Mouse (Mus musculus) kidney, embryonic 16.5 days (tissue): Measurements from ENCODE around the gene Med12l. TPM values are rescaled to one million over a fixed set of nuclear protein-coding genes. Genes with fewer than 3 reads are reported as not detected.

Source experiments
- ATAC-seq: fragments of 200-750 bp; cut with Nextera tagmentation; 2 replicates; pipeline ENCODE4 v1.8.0; 2017; ENCODE audit warnings: moderate TSS enrichment; ENCODE audit not compliant: low FRiP score, low TSS enrichment
- H3K27ac ChIP-seq: fragments of 300-500 bp; sonication (generic); 2 replicates; pipeline ENCODE4 v1.5.1; 2014; ENCODE audit warnings: low read length
- H3K27me3 ChIP-seq: fragments of 300-500 bp; sonication (generic); 2 replicates; pipeline ENCODE4 v1.6.1; 2014; ENCODE audit warnings: low read length, control low read depth, mixed read lengths; ENCODE audit not compliant: insufficient read depth
- H3K36me3 ChIP-seq: fragments of 300-500 bp; sonication (generic); 2 replicates; pipeline ENCODE4 v1.6.1; 2014; ENCODE audit warnings: low read length, control low read depth, mixed read lengths; ENCODE audit not compliant: insufficient read depth
- H3K4me1 ChIP-seq: fragments of 300-500 bp; sonication (generic); 2 replicates; pipeline ENCODE4 v1.6.1; 2014; ENCODE audit warnings: low read length, control low read depth, mixed read lengths; ENCODE audit not compliant: insufficient read depth
- H3K4me2 ChIP-seq: fragments of 300-500 bp; sonication (generic); replicated peaks from 2 replicates; pipeline ENCODE4 v1.6.1; 2014; ENCODE audit warnings: low read depth, low read length
- H3K4me3 ChIP-seq: fragments of 300-500 bp; sonication (generic); 2 replicates; pipeline ENCODE4 v1.5.1; 2014; ENCODE audit warnings: mild to moderate bottlenecking, low read length
- H3K9ac ChIP-seq: fragments of 300-500 bp; sonication (generic); replicated peaks from 2 replicates; pipeline ENCODE4 v1.6.1; 2014; ENCODE audit warnings: low read length
- H3K9me3 ChIP-seq: fragments of 300-500 bp; sonication (generic); 2 replicates; pipeline ENCODE4 v1.6.1; 2016; ENCODE audit warnings: low read length, control low read depth
- WGBS: fragments of 180-500 bp; shearing (Covaris S2); extraction: QIAGEN DNeasy Blood & Tissue Kit; methylation state at CpG from one replicate; pipeline ENCODE4 v1.1.7; 2014; 5-methylcytosine and 5-hydroxymethylcytosine counted together
- polyA plus RNA-seq: library from polyadenylated mRNA; unstranded; fragments of >200 nt; fragmentation: Nextera tagmentation; extraction: Ambion mirVana; gene quantifications from 2 replicates; pipeline ENCODE4 v1.2.1, GENCODE M21; 2015

The Med12l gene
- polyA plus RNA-seq, 1 experiment from 2014 or later: 2.1 TPM

GRCm38 (mm10) chr3:58990556-58990955, 15.1 kb upstream of the Med12l start:
- H3K9ac ChIP-seq: no peak overlapping the region
- no peak overlapping the region for H3K4me2 ChIP-seq
- no peaks in the 10 kb centered on the region for H3K9me3 ChIP-seq
- no peak for ATAC-seq
- WGBS: 65% methylated on average over 3 of the region's 3 CpGs
- H3K4me1 ChIP-seq: no peaks in the 10 kb centered on the region
- no peak overlapping the region for H3K27ac ChIP-seq
- no peak overlapping the region for H3K4me3 ChIP-seq
- peaks cover 6% of the 10 kb centered on the region; the same call in 1 of the 2 replicates for H3K27me3 ChIP-seq
- H3K36me3 ChIP-seq: no peaks in the 10 kb centered on the region

- Histone ChIP-seq H3K36me3 (no peaks in the 10 kb centered on the region), H3K4me1 (no peaks in the 10 kb centered on the region), H3K27ac (no peak overlapping the region), H3K9ac (no peak overlapping the region), H3K4me3 (no peak overlapping the region), H3K4me2 (no peak overlapping the region), H3K27me3 (no peaks in the 10 kb centered on the region), H3K9me3 (no peaks in the 10 kb centered on the region)
- no peak for ATAC-seq
Measured at GRCm38 (mm10) chr3:58992122-58992521, 13.5 kb upstream of the Med12l start.

- Histone ChIP-seq H3K36me3 (no peaks in the 10 kb centered on the region), H3K27me3 (no peaks in the 10 kb centered on the region), H3K4me3 (no peak overlapping the region), H3K27ac (no peak overlapping the region), H3K9me3 (no peaks in the 10 kb centered on the region), H3K4me2 (no peak overlapping the region), H3K4me1 (no peaks in the 10 kb centered on the region), H3K9ac (no peak overlapping the region)
- 92% methylated on average over 3 of the region's 3 CpGs for WGBS
- ATAC-seq: no peak
Measured at GRCm38 (mm10) chr3:58993619-58994018, 12.0 kb upstream of the Med12l start.

- H3K9me3 ChIP-seq: no peaks in the 10 kb centered on the region
- no peak for ATAC-seq
- 86% methylated on average over 5 of the region's 5 CpGs for WGBS
- H3K4me2 ChIP-seq: no peak overlapping the region
- H3K27ac ChIP-seq: no peak overlapping the region
- no peak overlapping the region for H3K9ac ChIP-seq
- H3K27me3 ChIP-seq: peaks cover 10% of the 10 kb centered on the region
- no peak overlapping the region for H3K4me3 ChIP-seq
- peaks cover 10% of the 10 kb centered on the region for H3K4me1 ChIP-seq
- no peaks in the 10 kb centered on the region for H3K36me3 ChIP-seq
Measured at GRCm38 (mm10) chr3:59003756-59004155, 1.9 kb upstream of the Med12l start.

GRCm38 (mm10) chr3:59005996-59006730, 538 bp downstream of the Med12l start:
- peak; percentile 83 for ATAC-seq
- under 1% methylated on average over 63 of the region's 83 CpGs for WGBS
- Histone ChIP-seq H3K4me2 (peak overlapping the region; percentile 88), H3K4me1 (peaks cover 13% of the 10 kb centered on the region), H3K9me3 (no peaks in the 10 kb centered on the region), H3K4me3 (peak overlapping the region; percentile 77), H3K9ac (peak overlapping the region; percentile 78), H3K36me3 (no peaks in the 10 kb centered on the region), H3K27ac (peak overlapping the region; percentile 96), H3K27me3 (peaks cover 10% of the 10 kb centered on the region)

GRCm38 (mm10) chr3:59006731-59007441, 1.3 kb downstream of the Med12l start:
- Histone ChIP-seq H3K4me2 (peak overlapping the region; percentile 88), H3K36me3 (no peaks in the 10 kb centered on the region), H3K9ac (peak overlapping the region; percentile 78), H3K4me1 (peaks cover 13% of the 10 kb centered on the region), H3K27me3 (peaks cover 10% of the 10 kb centered on the region), H3K27ac (peak overlapping the region; percentile 96), H3K4me3 (peak overlapping the region; percentile 77), H3K9me3 (no peaks in the 10 kb centered on the region)
- WGBS: under 1% methylated on average over 69 of the region's 77 CpGs
- peak; percentile 86 for ATAC-seq

GRCm38 (mm10) chr3:59010276-59010675, 4.7 kb downstream of the Med12l start:
- WGBS: 89% methylated on average over 3 of the region's 3 CpGs

GRCm38 (mm10) chr3:59015698-59016412, 10.2 kb downstream of the Med12l start:
- H3K4me1 ChIP-seq: no peaks in the 10 kb centered on the region; the same call in 1 of the 2 replicates
- H3K9me3 ChIP-seq: no peaks in the 10 kb centered on the region
- H3K9ac ChIP-seq: no peak overlapping the region
- H3K36me3 ChIP-seq: no peaks in the 10 kb centered on the region
- no peak overlapping the region for H3K4me2 ChIP-seq
- 84% methylated on average over 4 of the region's 4 CpGs for WGBS
- H3K27ac ChIP-seq: no peak overlapping the region
- no peak for ATAC-seq
- no peaks in the 10 kb centered on the region for H3K27me3 ChIP-seq
- H3K4me3 ChIP-seq: no peak overlapping the region

More at GRCm38 (mm10) chr3:59010276-59010675, 4.7 kb downstream of the Med12l start:
- Histone ChIP-seq H3K9me3 (no peaks in the 10 kb centered on the region), H3K27ac (no peak overlapping the region), H3K36me3 (no peaks in the 10 kb centered on the region), H3K9ac (no peak overlapping the region), H3K4me1 (peaks cover 6% of the 10 kb centered on the region), H3K27me3 (peaks cover 2% of the 10 kb centered on the region; the same call in 1 of the 2 replicates), H3K4me2 (no peak overlapping the region), H3K4me3 (no peak overlapping the region)
- ATAC-seq: no peak

- no peaks in the 10 kb centered on the region for H3K27me3 ChIP-seq
- H3K4me3 ChIP-seq: no peak overlapping the region
- no peaks in the 10 kb centered on the region; the same call in 1 of the 2 replicates for H3K4me1 ChIP-seq
- no peak overlapping the region for H3K27ac ChIP-seq
- H3K9me3 ChIP-seq: no peaks in the 10 kb centered on the region
- WGBS: 62% methylated on average over 9 of the region's 9 CpGs
- no peak overlapping the region for H3K9ac ChIP-seq
- H3K36me3 ChIP-seq: no peaks in the 10 kb centered on the region
- H3K4me2 ChIP-seq: no peak overlapping the region
- no peak for ATAC-seq
Measured at GRCm38 (mm10) chr3:59016501-59016900, 10.9 kb downstream of the Med12l start.
